Mouse (Mus musculus): Measurements from ENCODE around the gene Hspa2.

DNA sequence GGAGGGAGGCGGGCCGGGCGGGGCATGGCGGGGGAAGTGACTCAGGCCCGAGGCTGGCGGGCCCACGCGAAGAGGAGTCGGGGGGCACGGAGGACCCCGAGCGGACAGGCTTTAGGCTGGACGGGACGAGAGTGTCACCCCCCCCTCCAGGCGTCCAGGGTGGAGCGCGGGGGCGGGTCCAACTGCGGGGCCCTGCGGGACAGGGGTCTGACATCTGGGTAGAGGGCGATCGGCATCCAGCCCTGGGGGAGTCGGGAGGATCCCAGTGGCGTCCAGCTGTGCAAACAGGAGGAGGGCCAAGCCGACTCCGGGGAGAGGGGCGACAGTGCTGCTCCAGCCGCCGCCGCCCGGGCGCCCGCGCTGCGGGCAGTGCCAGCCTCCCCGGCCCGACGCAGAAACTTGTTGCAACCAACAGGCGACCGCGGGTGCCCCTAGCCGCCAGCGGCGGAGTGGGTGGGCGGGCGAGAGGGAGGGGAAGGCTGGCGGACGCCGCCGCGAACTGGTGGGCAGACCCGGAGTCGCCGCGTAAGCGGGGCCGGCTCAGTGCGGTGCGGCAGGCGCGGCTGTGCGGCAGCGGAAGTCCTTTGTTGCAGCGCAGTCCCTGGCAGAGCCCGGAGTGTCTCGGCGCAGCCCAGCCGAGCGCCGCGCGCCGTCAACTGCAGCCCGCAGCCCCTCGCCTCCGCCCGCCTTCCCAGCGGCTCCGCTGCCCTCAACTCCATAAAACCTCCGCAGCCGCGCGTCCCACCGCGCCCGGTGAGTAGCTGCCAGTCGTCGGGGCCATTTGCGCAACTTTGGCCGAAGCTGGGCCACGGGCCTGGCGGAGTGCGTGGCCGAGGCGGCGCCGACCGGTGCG, 33.8 kb upstream of the Hspa2 start, which contains the start of gene Zbtb1:
- TF ChIP-seq EP300 (IDR thresholded peaks at IDR 0.05; ENCODE audit: low read depth) (peak; percentile 18; the same call in 1 of the 2 replicates), CTCF (IDR thresholded peaks at IDR 0.05; ENCODE audit: low read depth) (no peak; the same call in 1 of the 2 replicates)

All from heart, postnatal 0 days (tissue).